Mouse (Mus musculus) CH12.LX (cell line): ENCODE results near the gene Tacc2.

ENCODE experiments used
- CTCF ChIP-seq, 2 experiments: IDR thresholded peaks in 1 of 2; conservative IDR thresholded peaks in 1 of 2; 2 replicates each; pipeline ENCODE4 v1.5.1; 2011 to 2012; ENCODE audit warnings: low read depth in 2 of 2, low read length in 2 of 2, improper control_type of control experiment in 1 of 2, inconsistent platforms in 1 of 2, mild to moderate bottlenecking in 1 of 2, moderate library complexity in 1 of 2
- HCFC1 ChIP-seq: IDR thresholded peaks from 2 replicates; pipeline ENCODE4 v1.6.1; 2012; ENCODE audit warnings: low read depth, mild to moderate bottlenecking, inconsistent platforms, low read length, improper control_type of control experiment
- MAFK ChIP-seq: IDR thresholded peaks from 2 replicates; pipeline ENCODE4 v1.6.1; 2011; ENCODE audit warnings: low read length, improper control_type of control experiment; ENCODE audit not compliant: insufficient replicate concordance
- POLR2A ChIP-seq: IDR thresholded peaks from 2 replicates; pipeline ENCODE4 v1.6.1; 2011; ENCODE audit warnings: low read depth, mild to moderate bottlenecking, improper control_type of control experiment, low read length
- POLR2AphosphoS2 ChIP-seq: IDR thresholded peaks from 2 replicates; pipeline ENCODE4 v1.6.1; 2011; ENCODE audit warnings: low read depth, low read length, improper control_type of control experiment
- TCF12 ChIP-seq: IDR thresholded peaks from 2 replicates; pipeline ENCODE4 v1.6.1; 2014; ENCODE audit warnings: low read depth, mild to moderate bottlenecking, inconsistent platforms, low read length, improper control_type of control experiment
- ZC3H11A ChIP-seq: IDR thresholded peaks from 2 replicates; pipeline ENCODE4 v1.6.1; 2012; ENCODE audit warnings: low read depth, mild to moderate bottlenecking, inconsistent platforms, low read length, improper control_type of control experiment

- TF ChIP-seq POLR2A, result no peak
- no peak for TF ChIP-seq TCF12
- no peak for TF ChIP-seq CTCF (conservative IDR thresholded peaks at IDR 0.05 in 1 of 2, IDR thresholded peaks at IDR 0.05 in 1 of 2; ENCODE audit: low read depth in 2 of 2, low read length in 2 of 2)
- no peak for TF ChIP-seq POLR2AphosphoS2
- no peak for TF ChIP-seq HCFC1
- TF ChIP-seq MAFK, result no peak
- no peak for TF ChIP-seq ZC3H11A
Observed at GRCm38 (mm10) chr7:130650621-130651020, 73.4 kb downstream of the Tacc2 start.
